Comparison of ENCODE assay signal across 1 mouse cellular context in genomic region chr12:102730798-102731619, GRCm38 (mm10).
TF ChIP-seq lines count a peak whose summit lies in the region.

No protein-coding gene starts in this region.

TF ChIP-seq in MEL, 35 proteins besides CTCF, POLR2A, EP300 and RAD21 (continued from another document):
- no peak for TF ChIP-seq GABPA (IDR thresholded peaks at IDR 0.05; ENCODE audit: low read depth, low read length)
- TF ChIP-seq CHD1 (IDR thresholded peaks at IDR 0.05; ENCODE audit: low read depth, low read length): no peak
- TF ChIP-seq MAZ (IDR thresholded peaks at IDR 0.05; ENCODE audit: low read depth, low read length): no peak
